ENCODE assay signal across 17 mouse cellular contexts in genomic region chr11:104630185-104630835, GRCm38 (mm10). TPM values are rescaled to one million over a fixed set of nuclear protein-coding genes. Genes with fewer than 3 reads are reported as not detected.
DNase-seq lines count a peak whose midpoint lies in the region; ATAC-seq and TF ChIP-seq lines count a peak whose summit lies in the region.
"Had no signal": no experiment of that assay in that cellular context is flagged by ENCODE, and none has a peak within 500 bp of the region (broad histone marks: within the 10 kb centered on the region; RNA-seq: fewer than 3 reads in every experiment).

No protein-coding gene starts in this region.

- peaks cover 69% of the 10 kb centered on the region for H3K27me3 ChIP-seq in G1E (ENCODE audit: insufficient read depth, low read length)
- H3K27me3 ChIP-seq in heart, adult 2 months (ENCODE audit: control insufficient read depth, insufficient read depth, low read length): no peaks in the 10 kb centered on the region
- H3K27me3 ChIP-seq: limb, embryonic 15.5 days; stomach, embryonic 15.5 days had no signal

- H3K4me3 ChIP-seq in lung, adult 2 months (replicated peaks; ENCODE audit: extremely low read depth, low read depth, low read length): no peak overlapping the region
- no peak overlapping the region for H3K4me3 ChIP-seq in G1E (ENCODE audit: low read depth, low read length)
- no peak overlapping the region for H3K4me3 ChIP-seq in heart, adult 2 months
- H3K4me3 ChIP-seq: forebrain, embryonic 10.5 days; limb, embryonic 15.5 days; stomach, embryonic 15.5 days had no signal

- no peak overlapping the region for H3K27ac ChIP-seq in heart, adult 2 months
- H3K27ac ChIP-seq: forebrain, embryonic 10.5 days; limb, embryonic 15.5 days; stomach, embryonic 15.5 days had no signal

- H3K79me2 ChIP-seq in heart, adult 2 months (replicated peaks; ENCODE audit: control insufficient read depth, insufficient read depth, low read length): no peaks in the 10 kb centered on the region

- 53% methylated on average over 7 of the region's 7 CpGs for WGBS in lung, adult 2 months
- WGBS in heart, adult 2 months: 59% methylated on average over 7 of the region's 7 CpGs

- no peak for TF ChIP-seq POLR2A in lung, adult 2 months (IDR thresholded peaks at IDR 0.05; ENCODE audit: borderline replicate concordance, extremely low read depth, low read depth, low read length)
- no peak for TF ChIP-seq POLR2A in heart, adult 2 months (IDR thresholded peaks at IDR 0.05; ENCODE audit: insufficient read depth, low read depth, low read length)

- peak; percentile 18 for ATAC-seq in G1E (ENCODE audit: extremely low read depth, insufficient number of reproducible peaks, low FRiP score, poor library complexity, severe bottlenecking)
- ATAC-seq: intestine, embryonic 16.5 days had no signal

- TF ChIP-seq EP300 in heart, adult 2 months (IDR thresholded peaks at IDR 0.05; ENCODE audit: insufficient read depth, low read depth, low read length): no peak

- intact Hi-C loops in heart, adult 2 months (cut with DNase I): no loop called here

- DNase-seq in lung, postnatal 36 days: peak; percentile 44
- no peak for DNase-seq in lung, adult 2 months
- DNase-seq in G1E (ENCODE audit: low spot score): no peak
- DNase-seq in cerebellum, adult 9-11 months: peak; percentile 91
- DNase-seq in naive thymus-derived CD4-positive, alpha-beta T cell, adult 2 months (ENCODE audit: low read depth): peak; percentile 61
- no peak for DNase-seq in right cerebral cortex, postnatal 4 days
- no peak for DNase-seq in thymus, postnatal 0 days (ENCODE audit: low spot score)
- no peak for DNase-seq in heart, adult 2 months
- DNase-seq: adrenal gland, postnatal 25 days; gastrocnemius, postnatal 14 days; lung, postnatal 4 days; right cerebral cortex, adult 18-20 months had no signal

- no peak for TF ChIP-seq CTCF in lung, adult 2 months (IDR thresholded peaks at IDR 0.05; ENCODE audit: insufficient read depth, low read length)
- TF ChIP-seq CTCF in G1E (IDR thresholded peaks at IDR 0.05; ENCODE audit: low read depth, low read length): no peak
- TF ChIP-seq CTCF in heart, adult 2 months (IDR thresholded peaks at IDR 0.05): no peak

- no peaks in the 10 kb centered on the region for H3K9me3 ChIP-seq in G1E (replicated peaks)
- H3K9me3 ChIP-seq: forebrain, embryonic 10.5 days; limb, embryonic 15.5 days; stomach, embryonic 15.5 days had no signal

- H3K36me3 ChIP-seq in G1E (replicated peaks): no peaks in the 10 kb centered on the region
- no peaks in the 10 kb centered on the region for H3K36me3 ChIP-seq in heart, adult 2 months (ENCODE audit: control insufficient read depth, insufficient read depth, low read length)
- H3K36me3 ChIP-seq: forebrain, embryonic 10.5 days; limb, embryonic 15.5 days; stomach, embryonic 15.5 days had no signal

- no peak overlapping the region for H3K9ac ChIP-seq in heart, adult 2 months (ENCODE audit: low read depth, low read length)
- H3K9ac ChIP-seq: limb, embryonic 15.5 days; stomach, embryonic 15.5 days had no signal

- H3K4me1 ChIP-seq in lung, adult 2 months (ENCODE audit: control insufficient read depth, insufficient read depth, low read length): peaks cover 2% of the 10 kb centered on the region; the same call in 1 of the 2 replicates
- H3K4me1 ChIP-seq in G1E (ENCODE audit: insufficient read depth, low read depth, low read length): peaks cover 60% of the 10 kb centered on the region
- no peaks in the 10 kb centered on the region for H3K4me1 ChIP-seq in heart, adult 2 months (ENCODE audit: control insufficient read depth, insufficient read depth, low read length)

RNA-seq across cellular contexts. Expression of gene Itgb3, which starts 22.5 kb away (rescaled TPM):
- polyA plus RNA-seq in lung, adult 2 months (2012; rRNA removed): 9.3 and 16.2 TPM in 2 replicates
- total RNA-seq in G1E (2014; fragmentation: Nextera tagmentation) (2.1 and 2.7 TPM in 2 replicates), G1E (2017) (15.6 and 19.2 TPM in 2 replicates)
- 0.73 and 0.87 TPM in 2 replicates for polyA plus RNA-seq in G1E (2012)
- 2.8 TPM in 2 replicates for polyA plus RNA-seq in thymus, postnatal 0 days (2015; fragmentation: Nextera tagmentation; extraction: Ambion mirVana)
- 1 to 10 TPM; 2.3 to 8.1 TPM for total RNA-seq in heart, adult 2 months (2021)
- polyA plus RNA-seq in heart, adult 2 months (2012; rRNA removed): 2.7 and 3.6 TPM in 2 replicates

RNA-seq across cellular contexts. Expression of gene Gm11639, which starts 55.2 kb away (rescaled TPM):
- polyA plus RNA-seq in lung, adult 2 months (2012; rRNA removed): not detected in 2 replicates
- not detected in 2 replicates for total RNA-seq in G1E (2014; fragmentation: Nextera tagmentation)
- under 0.01 TPM in 1 of 2 replicates, not detected in the other for total RNA-seq in G1E (2017)
- not detected in 2 replicates for polyA plus RNA-seq in G1E (2012)
- 0.03 TPM in 2 replicates for polyA plus RNA-seq in thymus, postnatal 0 days (2015; fragmentation: Nextera tagmentation; extraction: Ambion mirVana)
- total RNA-seq in heart, adult 2 months (2021): under 1 TPM; 0.02 to 0.05 TPM
- not detected in 2 replicates for polyA plus RNA-seq in heart, adult 2 months (2012; rRNA removed)
- polyA plus RNA-seq: forebrain, embryonic 10.5 days; heart, embryonic 16.5 days; limb, embryonic 15.5 days had no signal

Comparison
In these comparisons a context has a peak if more than half of its experiments do, and no peak if none do; other contexts are left out.
1. DNase-seq: peak in lung, postnatal 36 days (single experiment), cerebellum, adult 9-11 months (single experiment) and naive thymus-derived CD4-positive, alpha-beta T cell, adult 2 months (single experiment); none in lung, adult 2 months (single experiment), G1E (single experiment), right cerebral cortex, postnatal 4 days (single experiment), thymus, postnatal 0 days (single experiment) and heart, adult 2 months (0 of 2).